Mouse (Mus musculus): ENCODE measurements at regions not wholly inside any gene's neighbourhood (a gene's known extent, or its start where the extent isn't known, plus 50 kb on each side); places are given as distances from the start of the nearest gene placed in this dataset.
"Not testable (repeated sequence)": the region's sequence is repeated elsewhere in the genome, so short reads cannot be mapped to it uniquely, and the experiment has no call there.

DNA sequence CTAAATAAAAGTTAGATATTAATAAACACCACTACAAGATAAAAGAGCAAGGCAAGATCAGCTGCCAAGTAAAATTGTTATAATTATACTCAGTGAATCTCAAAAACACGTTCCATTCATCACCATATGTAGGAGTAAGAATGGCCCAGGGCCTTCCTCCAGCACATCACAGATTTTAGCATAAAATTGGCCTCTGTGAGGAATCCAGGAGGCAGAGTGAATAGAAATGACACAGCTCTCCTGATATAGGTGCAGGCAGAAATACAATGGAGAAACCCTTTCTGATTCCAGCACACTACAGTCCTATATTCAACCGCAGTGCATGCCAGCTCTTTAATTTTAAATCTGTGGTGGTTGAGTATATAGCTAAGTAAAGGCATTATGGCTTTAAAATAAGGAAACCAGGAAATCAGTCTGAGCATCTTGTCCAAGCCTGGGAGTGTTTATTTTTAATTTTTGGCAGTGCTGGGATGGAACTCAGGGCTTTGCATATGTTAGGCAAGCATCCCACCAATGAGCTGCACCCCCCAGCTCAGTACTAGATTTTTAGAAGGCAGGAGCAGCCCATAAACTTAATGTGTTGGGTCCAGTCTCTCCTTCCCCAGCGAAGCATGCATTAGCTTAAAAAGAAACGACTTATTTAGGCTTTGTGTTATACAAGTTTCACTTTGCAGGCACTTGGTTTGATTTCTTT is 158.3 kb upstream of the Ptprz1 start:
- DNase-seq (ENCODE audit: extremely low spot score): no peak

DNA sequence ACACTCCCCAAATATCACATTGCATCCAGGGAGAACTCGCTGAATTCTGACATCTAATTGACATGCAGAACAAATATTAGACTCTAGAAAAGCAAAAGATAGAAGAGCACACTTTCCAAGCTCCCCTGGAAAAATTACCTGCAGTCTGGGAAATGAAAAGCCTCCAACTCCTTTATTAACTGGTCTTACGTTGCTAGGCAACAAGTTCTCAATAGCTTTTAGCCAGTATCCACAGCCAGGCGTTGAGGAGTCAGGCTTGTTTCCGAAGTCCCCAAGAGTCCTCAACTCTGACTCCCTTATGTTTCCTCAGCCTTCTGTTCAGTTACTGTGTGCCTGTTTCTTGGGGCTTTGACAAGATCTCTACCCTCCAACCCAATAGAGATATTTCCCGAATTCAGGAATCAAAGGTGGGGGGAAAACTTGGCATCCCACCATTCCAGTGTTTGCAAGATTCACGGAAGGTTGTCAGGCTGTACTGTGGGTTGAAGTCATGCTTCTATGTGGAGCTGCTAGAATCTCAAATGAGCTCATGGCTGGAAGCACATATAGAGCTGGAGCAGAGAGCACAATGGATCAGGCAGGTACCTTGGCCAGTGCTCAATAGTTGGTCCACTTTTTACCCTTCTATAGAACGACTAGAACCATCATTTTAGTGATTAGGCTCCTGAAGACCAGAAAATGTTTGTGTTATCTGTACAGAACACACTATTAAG is 159.0 kb upstream of the Ptprz1 start:
- no peak for DNase-seq (ENCODE audit: extremely low spot score)

DNA sequence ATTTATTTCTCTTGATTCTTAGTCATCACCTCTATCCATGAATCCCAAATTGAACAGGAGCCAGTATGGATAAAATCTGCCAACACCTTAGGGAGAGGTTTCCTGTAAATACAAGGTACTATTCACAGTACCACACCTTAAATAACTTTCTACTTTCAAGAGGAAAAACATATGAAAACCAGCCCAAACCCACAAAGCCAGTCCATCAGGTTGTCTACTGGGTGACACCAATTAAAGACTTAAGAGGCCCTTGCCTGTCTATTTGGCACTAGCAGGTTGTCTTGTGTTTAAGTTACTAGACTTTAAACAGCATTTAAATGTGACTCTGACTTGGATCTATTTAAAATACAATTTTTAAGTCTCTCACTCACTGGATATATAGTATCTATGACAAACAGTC is 177.1 kb upstream of the Ptprz1 start:
- no peak for DNase-seq (ENCODE audit: extremely low spot score)

DNA sequence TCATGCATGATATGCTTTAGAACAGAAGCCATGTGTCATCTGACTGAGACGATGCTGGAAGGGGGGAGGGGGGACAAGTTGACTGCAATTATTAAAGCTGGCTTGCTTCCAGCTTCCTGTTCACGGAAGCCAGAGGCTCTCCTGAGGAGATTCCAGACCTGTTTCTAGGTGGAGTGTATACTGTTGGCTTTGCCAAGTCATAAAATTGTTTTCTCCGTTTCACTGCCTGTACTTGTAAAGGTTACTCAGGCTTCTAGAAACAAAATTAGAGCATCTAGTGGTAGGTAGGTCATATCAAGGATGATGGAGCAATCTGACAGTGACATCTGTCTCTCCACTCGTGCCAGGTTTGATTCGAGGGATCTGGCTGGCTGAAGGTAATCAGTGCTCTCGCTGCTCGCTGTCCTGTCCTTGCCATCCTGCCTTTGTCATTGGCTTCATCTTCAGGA is 186.6 kb upstream of the Ptprz1 start:
- no peak for DNase-seq (ENCODE audit: extremely low spot score)

DNA sequence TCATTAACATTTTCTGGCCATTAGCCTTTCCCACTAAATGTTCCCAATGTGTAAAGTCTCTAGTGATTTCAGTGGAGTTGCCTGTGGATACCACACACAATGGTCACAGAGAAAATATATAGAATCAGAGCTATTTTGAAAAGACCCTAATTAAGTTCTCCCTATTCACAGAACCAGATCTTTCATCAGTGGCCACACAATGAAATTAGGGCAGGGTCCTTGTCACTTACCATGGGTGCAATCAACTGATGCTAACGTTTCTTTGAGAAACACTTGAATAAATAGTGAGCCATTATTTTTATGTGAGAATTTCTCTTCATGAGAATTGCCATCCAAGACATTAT is 200.7 kb upstream of the Ptprz1 start:
- DNase-seq (ENCODE audit: extremely low spot score): no peak

DNA sequence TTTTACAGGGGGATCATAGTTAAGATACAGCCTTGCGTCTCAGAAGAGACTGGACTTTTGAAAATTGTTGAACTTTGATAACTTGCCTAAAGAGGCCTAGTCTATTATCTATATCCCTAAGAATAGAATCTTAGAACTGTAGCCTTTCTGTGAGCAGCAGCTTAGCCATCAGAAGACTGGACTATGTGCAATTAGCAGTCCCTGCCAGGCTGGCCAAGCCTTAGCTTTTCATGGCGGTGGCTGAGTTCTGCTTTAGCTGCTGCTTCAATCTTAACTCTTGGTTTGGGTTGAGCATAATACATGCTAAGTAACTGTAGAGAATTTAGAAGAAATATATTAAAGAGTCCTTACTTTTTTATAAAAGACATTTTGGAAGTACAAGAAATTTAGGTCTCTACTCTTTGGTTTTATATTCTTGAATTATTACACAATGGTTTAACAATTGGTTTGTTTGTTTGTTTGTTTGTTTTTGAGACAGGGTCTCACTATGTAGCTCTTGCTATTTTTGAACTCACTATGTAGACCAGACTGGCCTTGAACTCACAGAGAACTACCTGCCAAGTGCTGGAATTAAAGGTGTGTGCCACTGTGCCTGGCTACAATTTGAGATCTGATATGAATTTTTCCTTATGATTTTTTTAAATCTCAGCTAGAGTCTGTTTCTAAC is 201.2 kb upstream of the Ptprz1 start:
- no peak for DNase-seq (ENCODE audit: extremely low spot score)

DNA sequence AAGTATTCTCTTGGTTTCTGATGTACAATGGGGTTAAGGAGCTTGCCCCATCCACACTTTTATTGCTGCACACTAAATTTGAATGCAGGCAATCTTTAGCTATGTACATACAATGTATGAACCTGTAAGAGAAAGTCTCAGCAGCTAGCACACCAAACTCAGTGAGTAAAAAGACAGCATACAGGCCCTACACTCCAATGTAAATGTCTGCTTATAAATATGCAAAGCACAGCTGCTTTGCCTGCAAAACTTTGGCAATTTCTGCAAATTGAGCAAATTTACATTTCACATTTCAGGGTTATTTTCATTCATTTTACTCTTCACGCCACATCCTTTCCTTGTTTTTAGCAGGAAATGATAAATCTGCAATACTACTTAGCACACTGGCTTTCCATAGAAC is 203.8 kb upstream of the Ptprz1 start:
- no peak for DNase-seq (ENCODE audit: extremely low spot score)

DNA sequence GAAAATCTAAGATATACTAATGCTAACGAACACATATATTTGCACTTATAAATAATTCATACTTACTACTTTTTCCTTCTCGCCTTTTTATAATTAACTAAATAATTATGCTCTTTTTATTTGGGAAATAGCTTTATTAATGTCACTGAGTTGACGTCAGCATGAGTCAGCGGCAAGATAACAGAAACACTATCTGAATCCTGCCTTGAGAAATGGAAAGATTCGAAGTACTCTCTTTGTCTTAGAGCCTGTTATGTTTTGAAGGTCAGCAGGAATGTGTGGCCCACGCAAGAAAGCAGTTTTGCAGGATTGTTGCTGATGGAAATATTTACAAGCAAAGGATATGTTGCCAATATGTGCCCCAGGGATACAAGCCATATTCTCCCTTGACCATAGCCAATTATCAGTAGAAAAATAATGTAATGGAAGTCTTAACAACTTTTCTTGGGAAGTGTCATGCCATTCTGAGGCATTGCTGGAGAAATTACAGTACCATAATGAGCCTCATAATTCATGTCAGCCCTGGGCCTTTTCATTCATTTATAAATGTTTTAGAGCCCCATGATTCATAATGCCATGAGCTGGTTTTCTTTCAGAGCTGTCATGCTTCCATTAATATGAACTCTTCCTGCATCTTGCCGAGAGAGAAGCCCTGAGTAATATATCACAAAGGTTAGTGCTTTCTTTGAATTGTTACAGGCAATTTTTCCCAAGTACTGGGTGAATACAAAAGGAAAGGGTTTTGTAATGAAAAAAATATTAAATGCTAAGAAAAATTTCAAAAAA is 206.9 kb upstream of the Ptprz1 start:
- DNase-seq (ENCODE audit: extremely low spot score): no peak

DNA sequence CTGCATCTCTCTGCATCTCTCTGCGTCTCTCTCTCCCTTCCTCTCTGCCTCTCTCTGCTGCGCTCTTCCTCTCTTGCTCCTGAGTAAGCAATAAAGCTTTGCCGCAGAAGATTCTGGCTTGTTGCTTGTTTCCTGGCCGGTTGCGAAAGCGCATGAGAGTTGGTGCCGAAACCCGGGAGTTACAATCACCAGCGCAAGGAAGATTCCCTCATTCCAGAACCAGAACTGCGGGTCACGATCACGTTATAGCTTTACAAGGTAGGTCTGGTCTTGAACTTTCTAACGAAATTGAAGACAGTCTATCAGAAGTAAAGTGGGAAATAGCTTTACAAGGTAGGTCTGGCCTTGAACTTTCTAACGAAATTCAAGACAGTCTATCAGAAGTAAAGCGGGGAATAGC is 217.9 kb upstream of the Ptprz1 start:
- DNase-seq (ENCODE audit: extremely low spot score): not testable (repeated sequence)

DNA sequence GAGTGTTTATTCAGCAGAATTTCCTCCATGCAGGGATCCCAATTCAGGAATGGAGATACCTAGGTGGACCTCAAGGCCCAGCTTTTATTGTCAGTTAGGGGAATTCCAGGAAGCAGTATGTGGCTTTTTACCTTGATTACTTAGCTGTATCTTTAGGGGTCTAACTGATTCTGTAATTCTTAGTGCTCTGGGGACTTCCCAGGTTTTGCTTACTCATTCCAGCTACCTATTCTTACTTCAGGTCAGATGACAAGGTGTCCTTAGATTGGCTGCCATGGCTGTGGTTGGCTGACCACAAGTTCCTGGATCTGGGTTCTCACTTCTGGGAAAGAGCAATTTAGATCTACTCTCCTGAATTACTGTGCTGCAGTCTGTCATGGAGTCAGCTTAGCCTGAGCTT is 235.2 kb upstream of the Ptprz1 start:
- no peak for DNase-seq (ENCODE audit: extremely low spot score)

DNA sequence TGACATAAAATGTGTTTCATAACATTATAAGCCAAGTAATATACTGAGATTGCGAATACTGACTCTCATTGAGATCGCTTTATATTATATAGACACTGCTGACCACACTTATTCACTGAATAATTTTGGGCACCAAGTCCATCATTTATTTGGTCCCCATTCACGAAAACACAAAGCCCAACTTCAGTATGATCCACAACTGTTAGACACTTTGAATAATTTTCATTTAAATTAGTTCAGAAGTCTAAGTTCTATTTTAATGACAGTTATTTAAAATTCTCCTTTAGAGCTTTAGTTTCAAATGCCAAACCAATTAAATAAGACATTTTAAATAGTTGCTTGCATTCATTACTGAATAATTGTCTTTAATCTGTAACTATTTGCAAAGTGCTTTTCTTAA is 240.2 kb upstream of the Ptprz1 start:
- no peak for DNase-seq (ENCODE audit: extremely low spot score)

DNA sequence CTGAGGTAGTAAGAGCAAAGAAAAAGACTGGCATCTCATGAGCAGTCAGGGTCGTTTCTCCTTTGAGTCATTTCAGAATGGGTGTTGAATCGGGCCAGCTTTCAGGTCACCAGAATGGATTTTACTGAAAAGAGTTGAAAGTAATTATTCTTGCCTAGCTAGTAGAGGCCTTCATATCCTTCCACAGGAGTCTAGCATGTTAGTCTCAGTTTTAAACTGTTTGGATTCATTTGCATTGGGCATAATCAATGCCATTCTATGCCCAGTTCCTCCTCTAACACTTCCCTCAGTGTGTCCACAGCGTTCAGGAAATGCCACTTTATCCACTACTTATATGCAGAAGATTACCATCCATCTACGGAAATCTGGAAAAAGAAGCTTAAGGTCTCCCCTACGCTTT is 240.6 kb upstream of the Ptprz1 start:
- DNase-seq (ENCODE audit: extremely low spot score): no peak

DNA sequence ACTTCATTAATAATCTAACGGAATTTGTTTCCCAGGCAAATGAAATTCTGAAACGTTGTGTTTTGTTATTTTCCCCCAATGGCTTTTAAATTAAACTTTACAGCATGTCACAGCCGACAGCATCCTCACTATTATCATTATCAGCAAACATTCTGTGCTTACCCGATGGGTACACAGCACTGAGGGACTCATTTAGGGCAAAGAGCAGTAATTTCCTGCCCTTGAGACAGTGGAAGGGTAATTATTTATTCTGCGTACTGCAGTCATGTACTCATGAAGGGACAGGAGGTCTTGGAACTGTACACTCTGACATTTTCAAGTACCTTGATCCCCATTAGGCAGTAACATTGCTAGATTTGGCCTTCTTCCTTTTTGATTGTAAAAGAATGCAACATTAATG is 235.5 kb upstream of the Fam3c start:
- DNase-seq (ENCODE audit: extremely low spot score): no peak

DNA sequence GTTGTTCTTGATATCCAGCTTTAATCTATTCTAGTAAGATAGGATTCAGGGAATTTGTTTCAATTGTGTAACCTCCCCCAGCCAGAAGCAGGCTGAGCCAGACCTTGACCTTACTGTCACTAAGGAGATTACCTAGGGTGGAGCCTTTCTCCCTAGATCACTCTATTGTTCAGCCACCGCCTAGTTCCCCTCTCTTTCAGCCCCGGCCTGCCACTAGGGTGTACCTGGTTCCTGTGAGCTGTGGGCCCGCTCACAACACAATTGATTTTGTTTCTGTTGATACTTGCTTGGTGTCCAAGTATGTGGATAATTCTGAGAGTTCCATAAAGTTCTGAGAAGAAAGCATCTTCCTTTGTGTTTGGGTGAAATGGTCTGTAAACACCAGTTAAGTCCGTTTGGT is 228.8 kb upstream of the Fam3c start:
- DNase-seq (ENCODE audit: extremely low spot score): no peak

DNA sequence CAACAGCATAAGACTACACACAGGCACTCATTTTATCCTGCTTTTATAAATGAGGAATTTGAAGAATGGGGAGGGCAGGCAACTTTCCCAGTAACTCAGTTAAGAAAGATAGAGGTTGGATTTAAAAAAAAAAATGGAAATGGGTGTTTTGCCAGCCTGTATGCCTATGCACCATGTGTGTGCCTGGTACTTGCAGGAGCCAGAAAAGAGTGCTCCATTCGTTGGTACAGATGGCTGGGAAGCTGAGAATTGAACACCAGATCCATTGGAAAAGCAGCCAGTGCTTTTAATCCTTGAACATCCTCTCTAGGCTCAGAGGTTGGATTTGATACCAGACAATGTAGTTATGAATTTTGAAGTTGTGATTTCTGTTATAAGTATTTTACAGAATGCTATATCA is 216.9 kb upstream of the Fam3c start:
- no peak for DNase-seq (ENCODE audit: extremely low spot score)

DNA sequence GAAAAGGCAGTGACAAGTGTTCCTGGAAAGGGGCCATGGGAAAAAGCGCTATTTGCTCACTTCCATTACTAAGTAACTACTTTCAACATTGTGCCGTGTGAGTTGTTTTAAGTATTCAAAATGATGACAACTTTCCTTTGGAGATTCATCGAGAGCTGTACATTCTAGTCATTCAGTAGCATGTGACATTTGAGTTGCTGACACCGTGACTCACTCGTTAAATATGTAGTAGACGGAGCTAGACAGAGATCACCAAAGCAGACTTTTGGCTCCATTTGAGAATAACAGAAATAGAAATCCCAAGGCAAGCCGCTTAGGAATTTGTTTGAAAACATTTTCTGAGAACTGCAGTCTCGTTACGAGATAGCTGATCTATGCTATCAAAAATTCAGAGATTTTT is 211.8 kb upstream of the Fam3c start:
- no peak for DNase-seq (ENCODE audit: extremely low spot score)

DNA sequence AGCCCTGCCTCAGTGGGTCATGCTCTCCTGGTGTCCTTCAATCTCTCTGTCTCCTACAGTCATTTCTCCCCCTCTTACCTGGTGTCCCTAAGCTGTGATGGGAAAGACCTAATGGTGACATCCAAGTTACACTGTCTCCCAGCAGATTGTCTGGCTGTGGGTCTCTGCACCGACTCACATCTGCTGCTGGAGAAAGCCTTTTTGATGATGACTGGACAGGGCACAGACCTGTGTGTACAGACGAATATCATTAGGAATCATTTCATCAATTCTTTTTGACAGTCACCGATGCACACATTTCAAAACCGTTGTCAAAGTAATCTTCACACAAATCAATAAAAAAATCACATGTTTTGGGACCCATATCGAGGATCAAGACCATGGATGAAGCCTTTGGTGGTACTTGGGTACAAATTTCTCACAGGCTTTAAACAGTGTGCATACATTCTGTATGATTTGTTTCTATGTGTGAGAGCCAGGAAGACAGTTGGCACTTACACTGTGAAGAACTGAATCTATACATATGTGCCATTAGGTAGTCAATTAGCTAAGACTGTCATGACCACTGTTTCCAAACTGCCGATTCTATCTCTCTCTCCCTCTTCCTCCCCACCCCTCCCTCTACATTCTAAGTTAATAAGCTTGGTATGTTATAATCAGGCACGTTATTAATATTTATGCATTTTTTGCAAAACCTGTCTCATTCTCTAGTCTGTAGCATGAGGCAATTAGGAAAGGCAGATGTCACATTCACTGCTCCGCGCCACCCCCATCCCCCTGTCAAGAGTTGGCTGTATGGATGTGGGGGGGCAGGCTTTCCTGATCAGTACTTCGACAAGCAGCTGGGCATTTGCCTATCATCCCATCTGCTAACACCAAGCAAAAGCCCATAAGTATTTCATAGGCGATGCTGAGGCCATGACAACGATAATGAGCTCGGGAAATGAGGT is 192.5 kb upstream of the Fam3c start:
- DNase-seq (ENCODE audit: extremely low spot score): no peak

DNA sequence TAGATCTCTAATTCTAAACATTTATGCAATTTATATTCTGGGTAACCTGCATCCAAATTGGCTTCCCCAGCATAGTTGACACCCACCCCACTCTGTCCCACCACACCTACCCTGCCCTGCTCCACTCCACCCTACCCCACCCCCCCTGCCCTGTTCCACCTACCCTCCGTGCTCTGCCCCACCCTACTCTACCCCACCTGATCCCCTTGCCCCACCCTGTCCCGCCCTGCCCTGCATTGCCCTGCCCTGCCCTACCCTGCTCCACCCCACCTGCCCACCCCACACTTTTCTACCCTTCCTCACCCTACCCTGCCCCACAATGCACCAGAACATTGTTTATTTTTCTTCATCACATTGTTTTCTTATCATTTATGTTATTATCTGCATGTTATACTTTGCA is 185.6 kb upstream of the Fam3c start:
- DNase-seq (ENCODE audit: extremely low spot score): no peak

DNA sequence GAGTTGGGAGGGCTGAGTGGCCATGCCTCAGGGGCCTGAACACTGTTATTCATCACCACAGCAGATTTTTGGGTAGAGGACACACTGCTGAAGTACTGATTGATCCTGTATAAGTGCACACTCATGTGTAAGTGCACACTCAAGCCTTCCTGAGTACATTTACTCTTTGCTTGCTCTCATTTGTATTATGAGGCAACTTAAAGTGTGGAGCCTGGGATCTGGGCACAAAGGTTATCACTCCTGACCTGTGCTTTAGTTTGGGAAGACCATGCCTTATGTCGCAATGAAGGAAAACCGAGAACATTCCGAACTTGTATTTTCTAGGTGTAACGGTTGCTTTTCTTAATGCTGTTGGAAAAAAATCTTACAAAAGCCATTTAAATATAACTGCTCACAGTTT is 182.2 kb upstream of the Fam3c start:
- DNase-seq (ENCODE audit: extremely low spot score): no peak

DNA sequence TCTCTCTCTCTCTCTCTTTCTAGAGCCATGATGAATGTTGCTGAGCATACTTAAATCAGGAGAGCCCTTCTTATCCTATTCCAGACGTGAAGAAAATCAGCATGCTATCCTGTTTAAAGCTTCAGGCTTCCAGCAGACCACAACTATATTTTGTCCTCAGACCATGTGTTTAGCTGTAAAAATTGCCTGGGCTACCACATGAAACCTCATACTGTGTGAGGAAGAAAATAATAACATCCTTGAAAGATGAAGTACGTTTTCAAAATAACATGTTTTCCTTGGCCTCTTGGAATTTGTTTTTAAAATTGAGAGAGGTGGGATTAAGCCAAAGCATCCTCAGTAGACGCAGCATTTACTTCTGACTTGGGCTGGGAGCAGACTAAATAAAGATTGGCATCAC is 168.3 kb upstream of the Fam3c start:
- DNase-seq (ENCODE audit: extremely low spot score): no peak

DNA sequence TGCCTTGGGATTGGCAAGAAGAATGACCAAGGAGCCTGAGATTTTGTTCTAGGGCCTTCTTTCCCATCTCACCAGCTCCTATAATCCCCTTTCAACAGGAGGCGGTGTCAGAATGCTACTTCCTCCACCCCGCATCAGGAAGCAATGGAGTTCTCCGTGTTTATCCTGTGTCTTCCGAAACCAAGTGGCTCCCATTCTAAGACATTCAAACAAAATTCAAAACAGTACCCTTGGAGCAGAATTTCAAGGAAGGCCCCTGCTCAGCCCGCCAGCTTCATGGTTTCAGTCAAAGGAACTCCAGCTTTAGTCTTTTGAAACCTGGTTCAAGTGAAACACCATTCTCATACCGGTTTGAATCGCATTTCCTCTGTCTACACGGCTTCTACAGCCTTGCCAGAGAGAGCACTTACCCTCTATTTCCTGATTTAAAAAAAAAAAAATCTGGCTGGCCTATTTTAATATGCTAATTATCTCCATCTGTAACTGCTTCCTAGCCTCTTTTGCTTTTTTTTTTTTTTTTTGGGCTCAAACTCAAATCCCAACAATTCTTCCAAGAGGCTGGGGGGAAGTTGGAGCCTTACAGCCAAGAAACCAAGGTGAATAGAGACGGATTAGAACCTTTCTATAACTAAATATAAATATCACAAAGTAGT is 167.7 kb upstream of the Fam3c start:
- no peak for DNase-seq (ENCODE audit: extremely low spot score)

All from embryo, embryonic 9.5 days (tissue).